Mouse (Mus musculus) ES-E14 (cell line): ENCODE measurements around the gene Klf12. TPM values are rescaled to one million over a fixed set of nuclear protein-coding genes. Genes with fewer than 3 reads are reported as not detected.

Experiments used
- DNase-seq: peaks from one replicate; pipeline ENCODE4 v3.0.0-alpha.2; 2013; ENCODE audit warnings: low read depth, low spot score
- H3K27ac ChIP-seq: 2 replicates; pipeline ENCODE4 v1.5.1; 2012; ENCODE audit warnings: low read depth, mild to moderate bottlenecking, low read length, moderate library complexity, mixed read lengths; ENCODE audit not compliant: poor library complexity, insufficient read depth, severe bottlenecking
- H3K36me3 ChIP-seq: 2 replicates; pipeline ENCODE4 v1.6.1; 2012; ENCODE audit warnings: mild to moderate bottlenecking, low read length, moderate library complexity, mixed read lengths; ENCODE audit not compliant: control insufficient read depth, poor library complexity, insufficient read depth, severe bottlenecking
- H3K4me1 ChIP-seq, 2 experiments: fragments of 150-350 bp in 1 of 2; sonication (generic) in 1 of 2; 2 replicates each; pipeline ENCODE4 v1.6.1; 2012; ENCODE audit warnings: low read length in 2 of 2, mild to moderate bottlenecking in 1 of 2, mixed read lengths in 1 of 2; ENCODE audit not compliant: control insufficient read depth in 2 of 2, insufficient read depth in 2 of 2, poor library complexity in 1 of 2
- H3K4me3 ChIP-seq, 2 experiments: fragments of 150-350 bp in 1 of 2; sonication (generic) in 1 of 2; 2 replicates each; pipeline ENCODE4 v1.5.1; 2012; ENCODE audit warnings: low read length in 2 of 2, low read depth in 1 of 2, mild to moderate bottlenecking in 1 of 2, mixed read lengths in 1 of 2; ENCODE audit not compliant: insufficient read depth in 1 of 2, poor library complexity in 1 of 2, severe bottlenecking in 1 of 2
- H3K9ac ChIP-seq: 2 replicates; pipeline ENCODE4 v1.6.1; 2012; ENCODE audit warnings: low read depth, mild to moderate bottlenecking, low read length, mixed read lengths; ENCODE audit not compliant: poor library complexity, insufficient read depth, severe bottlenecking
- H3K9me3 ChIP-seq: fragments of 150-350 bp; sonication (generic); 2 replicates; pipeline ENCODE4 v1.6.1; 2012; ENCODE audit warnings: low read depth, mild to moderate bottlenecking, low read length; ENCODE audit not compliant: control insufficient read depth, insufficient read depth
- CHD2 ChIP-seq: IDR thresholded peaks from 2 replicates; pipeline ENCODE4 v1.6.1; 2014; ENCODE audit warnings: mild to moderate bottlenecking, low read depth, low read length, inconsistent platforms
- HCFC1 ChIP-seq: IDR thresholded peaks from 2 replicates; pipeline ENCODE4 v1.6.1; 2012; ENCODE audit warnings: low read length, inconsistent platforms, borderline replicate concordance; ENCODE audit not compliant: insufficient read depth
- MAFK ChIP-seq: IDR thresholded peaks from 2 replicates; pipeline ENCODE4 v1.6.1; 2014; ENCODE audit warnings: mild to moderate bottlenecking, low read depth, low read length, inconsistent platforms; ENCODE audit not compliant: insufficient read depth
- ZC3H11A ChIP-seq: IDR thresholded peaks from 2 replicates; pipeline ENCODE4 v1.6.1; 2012; ENCODE audit warnings: low read depth, mild to moderate bottlenecking, inconsistent platforms, low read length, borderline replicate concordance
- ZNF384 ChIP-seq: IDR thresholded peaks from 2 replicates; pipeline ENCODE4 v1.6.1; 2012; ENCODE audit warnings: low read depth, low read length, inconsistent platforms
- in situ Hi-C, 2 experiments: fragments of 600-800 bp; cut with MboI; formaldehyde crosslinking; loops; one replicate each; pipeline ENCODE4 v1.15.1; 2025; ENCODE audit warnings: low sequenced_read_pairs in 2 of 2, inconsistent platforms in 1 of 2; ENCODE audit not compliant: unreplicated experiment in 2 of 2
- total RNA-seq: library from RNA; depleted of rRNA; stranded (reverse); fragments of 300-350 nt; gene quantifications from 2 replicates; pipeline ENCODE4 v1.2.3, GENCODE M21; 2012

Gene Klf12
- total RNA-seq, 1 experiment, result 8.7 TPM

- H3K27ac ChIP-seq, result no peak overlapping the region
Observed at GRCm38 (mm10) chr14:100316780-100317179, 32.3 kb upstream of the Klf12 start.

DNA sequence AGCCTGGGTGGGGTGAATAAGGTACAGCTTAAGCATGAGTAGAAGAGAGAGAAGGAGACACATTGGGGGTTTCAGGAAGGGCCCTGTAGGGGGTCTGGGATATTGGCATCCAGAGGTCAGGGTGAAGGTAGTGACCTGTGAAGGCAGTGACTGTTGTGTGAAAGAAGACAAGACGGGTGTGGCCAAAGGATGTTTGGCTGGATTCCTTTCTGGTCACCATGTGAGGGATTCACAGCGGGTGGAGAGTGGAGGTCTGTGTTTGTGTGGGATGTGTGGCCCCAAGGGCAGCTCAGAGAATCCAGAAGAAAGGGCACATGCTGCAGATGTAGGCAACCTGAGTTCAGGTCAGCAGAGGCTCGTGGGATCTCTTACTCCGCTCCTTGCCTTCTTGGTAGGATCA is 29.6 kb upstream of the Klf12 start:
- Histone ChIP-seq H3K36me3 (no peaks in the 10 kb centered on the region), H3K27ac (peak overlapping the region; percentile 4; the same call in 1 of the 2 replicates), H3K4me1 (peaks cover 0 to 8% of the 10 kb centered on the region in 2 experiments; a peak in 2 of 4 replicates), H3K4me3 (no peak overlapping the region), H3K9me3 (no peaks in the 10 kb centered on the region), H3K9ac (no peak overlapping the region)
- in situ Hi-C loops, result no loop called here
- DNase-seq, result peak; percentile 17
- no peak for TF ChIP-seq MAFK
- TF ChIP-seq CHD2, result no peak
- no peak for TF ChIP-seq HCFC1
- TF ChIP-seq ZNF384, result no peak
- TF ChIP-seq ZC3H11A, result no peak

More at GRCm38 (mm10) chr14:100316780-100317179, 32.3 kb upstream of the Klf12 start:
- Histone ChIP-seq H3K9me3 (no peaks in the 10 kb centered on the region), H3K36me3 (no peaks in the 10 kb centered on the region), H3K4me3 (no peak overlapping the region), H3K9ac (no peak overlapping the region), H3K4me1 (peaks cover 0 to 8% of the 10 kb centered on the region in 2 experiments; a peak in 2 of 4 replicates)
- no peak for DNase-seq
- TF ChIP-seq MAFK (no peak), ZC3H11A (no peak), HCFC1 (no peak), CHD2 (no peak), ZNF384 (no peak)
- in situ Hi-C loops, result no loop called here

DNA sequence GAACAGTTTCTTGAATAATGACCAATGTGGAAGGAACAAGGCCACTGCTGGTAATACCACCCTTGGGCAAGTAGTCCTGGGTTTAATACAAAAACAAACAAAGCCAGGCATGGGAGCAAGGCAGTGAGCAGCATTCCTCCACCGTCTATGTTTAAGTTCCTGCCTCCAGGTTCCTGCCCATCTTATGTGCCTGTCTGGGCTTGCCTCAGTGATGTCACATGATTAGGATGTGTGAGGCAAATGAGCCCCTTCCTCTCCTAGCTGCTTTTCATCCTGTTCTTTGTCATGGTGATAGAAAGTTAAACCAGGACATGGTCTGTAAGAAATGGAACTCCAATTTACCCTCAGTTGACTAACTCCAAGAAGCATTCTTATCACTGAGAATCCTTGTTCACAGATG is 16.4 kb upstream of the Klf12 start:
- no peak overlapping the region for H3K9ac ChIP-seq
- no peak for TF ChIP-seq MAFK
- TF ChIP-seq HCFC1, result no peak
- TF ChIP-seq ZNF384, result no peak
- no peak for TF ChIP-seq CHD2
- TF ChIP-seq ZC3H11A, result no peak
- no peak overlapping the region for H3K4me3 ChIP-seq
- H3K27ac ChIP-seq, result no peak overlapping the region; the same call in 1 of the 2 replicates
- in situ Hi-C loops, result no loop called here
- no peaks in the 10 kb centered on the region for H3K9me3 ChIP-seq
- H3K4me1 ChIP-seq, result peaks cover 0 to 5% of the 10 kb centered on the region in 2 experiments; a peak in 2 of 4 replicates
- H3K36me3 ChIP-seq, result no peaks in the 10 kb centered on the region
- DNase-seq, result no peak

- no peak for DNase-seq
- Histone ChIP-seq H3K36me3 (no peaks in the 10 kb centered on the region), H3K9ac (no peak overlapping the region), H3K9me3 (no peaks in the 10 kb centered on the region), H3K4me3 (no peak overlapping the region), H3K27ac (no peak overlapping the region), H3K4me1 (peaks cover 0 to 5% of the 10 kb centered on the region in 2 experiments; a peak in 2 of 4 replicates)
- in situ Hi-C loops, result no loop called here
- no peak for TF ChIP-seq HCFC1
- TF ChIP-seq ZNF384, result no peak
- TF ChIP-seq CHD2, result no peak
- TF ChIP-seq ZC3H11A, result no peak
- no peak for TF ChIP-seq MAFK
Observed at GRCm38 (mm10) chr14:100298892-100299291, 14.4 kb upstream of the Klf12 start.

DNA sequence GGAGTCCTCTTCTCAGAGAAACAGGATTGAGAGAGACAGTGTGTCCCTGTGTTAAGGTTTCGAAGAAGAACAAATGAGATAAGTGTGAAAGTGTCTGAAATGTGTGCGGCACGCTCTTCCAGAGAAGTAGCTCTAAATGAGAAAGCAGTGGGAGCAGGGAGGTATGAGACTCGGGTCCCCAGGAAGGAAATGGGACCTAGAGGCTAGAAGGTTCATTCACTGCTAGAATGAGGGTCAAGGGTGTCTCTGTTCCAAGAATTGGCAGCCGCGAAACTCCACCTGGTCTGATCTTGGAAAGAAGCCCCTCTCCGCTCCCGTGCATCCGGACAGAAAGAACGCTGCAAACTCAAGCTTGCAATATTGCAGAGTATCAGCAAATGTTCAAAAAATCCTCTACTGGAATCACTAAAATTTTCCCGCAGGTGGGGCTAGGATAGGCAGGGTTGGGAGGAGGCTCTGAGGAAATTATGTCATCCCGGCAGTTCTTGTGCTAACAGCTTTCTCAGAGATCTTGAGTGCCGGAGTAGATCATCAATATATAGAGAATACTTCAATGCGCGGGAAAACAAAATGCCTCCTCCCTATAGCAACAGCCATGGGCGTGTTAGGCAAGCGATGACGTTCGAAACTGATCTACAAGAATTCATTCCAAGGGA is 2.2 kb upstream of the Klf12 start:
- no peak for DNase-seq
- peak overlapping the region; percentile 87 to 89 for H3K4me3 ChIP-seq

More for the DNA sequence above, 2.2 kb upstream of the Klf12 start:
- no peaks in the 10 kb centered on the region for H3K9me3 ChIP-seq
- H3K4me1 ChIP-seq, result peaks cover 9 to 14% of the 10 kb centered on the region in 2 experiments; a peak in 3 of 4 replicates
- in situ Hi-C loops, result no loop called here
- TF ChIP-seq MAFK (no peak), CHD2 (no peak), ZC3H11A (no peak), ZNF384 (no peak), HCFC1 (no peak)
- peak overlapping the region; percentile 100 for H3K27ac ChIP-seq
- H3K9ac ChIP-seq, result peak overlapping the region; percentile 88
- peaks cover 1% of the 10 kb centered on the region; the same call in 1 of the 2 replicates for H3K36me3 ChIP-seq
